16 mouse cellular contexts compared by ENCODE assay signal in the genomic region with DNA sequence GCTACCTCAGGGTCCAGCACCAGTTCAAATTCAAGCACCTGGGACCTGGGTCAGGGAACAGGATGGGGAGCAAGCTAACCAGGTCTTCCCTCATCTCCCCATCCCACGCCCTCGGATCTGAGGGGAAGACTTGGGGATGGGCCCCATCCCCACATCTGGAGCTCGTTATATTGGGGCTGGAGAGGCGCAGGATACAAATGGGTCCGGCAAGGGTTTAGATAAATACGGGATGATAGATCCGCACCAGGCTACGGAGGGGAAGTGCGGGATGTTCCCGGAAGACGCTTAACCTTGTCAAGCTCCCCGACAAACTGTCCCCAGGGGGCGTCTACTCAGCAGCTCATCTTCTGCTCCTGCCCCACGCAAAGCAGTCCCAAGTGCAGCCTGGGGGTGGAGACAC. TPM values are rescaled to one million over a fixed set of nuclear protein-coding genes. Genes with fewer than 3 reads are reported as not detected.
DNase-seq lines count a peak whose midpoint lies in the region; ATAC-seq and TF ChIP-seq lines count a peak whose summit lies in the region.
"Had no signal": no experiment of that assay in that cellular context is flagged by ENCODE, and none has a peak within 500 bp of the region (broad histone marks: within the 10 kb centered on the region; RNA-seq: fewer than 3 reads in every experiment).

No protein-coding gene starts in this region.

- no peak for ATAC-seq in forebrain, embryonic 15.5 days (replicated peaks)
- ATAC-seq in liver, postnatal 0 days, result no peak
- ATAC-seq in embryonic facial prominence, embryonic 14.5 days (ENCODE audit: low read depth), result no peak
- ATAC-seq: activated CD4-positive, CD25-positive, alpha-beta regulatory T cell, adult 4 months had no signal

- no peak for TF ChIP-seq EP300 in liver, postnatal 0 days (IDR thresholded peaks at IDR 0.05; ENCODE audit: low read depth)

- no peaks in the 10 kb centered on the region for H3K27me3 ChIP-seq in forebrain, embryonic 10.5 days (ENCODE audit: poor library complexity, severe bottlenecking)
- no peaks in the 10 kb centered on the region for H3K27me3 ChIP-seq in forebrain, embryonic 15.5 days
- H3K27me3 ChIP-seq in liver, postnatal 0 days (ENCODE audit: insufficient read depth, low read length), result no peaks in the 10 kb centered on the region
- no peaks in the 10 kb centered on the region for H3K27me3 ChIP-seq in embryonic facial prominence, embryonic 14.5 days (replicated peaks; ENCODE audit: control insufficient read depth, insufficient read depth, low read length)

- peaks cover 30% of the 10 kb centered on the region; the same call in 1 of the 2 replicates for H3K36me3 ChIP-seq in forebrain, embryonic 10.5 days (replicated peaks)
- H3K36me3 ChIP-seq in forebrain, embryonic 15.5 days, result no peaks in the 10 kb centered on the region
- no peaks in the 10 kb centered on the region for H3K36me3 ChIP-seq in liver, postnatal 0 days (replicated peaks; ENCODE audit: insufficient read depth, low read length)
- no peaks in the 10 kb centered on the region for H3K36me3 ChIP-seq in embryonic facial prominence, embryonic 14.5 days (ENCODE audit: control insufficient read depth, insufficient read depth, low read length)

- H3K27ac ChIP-seq in forebrain, embryonic 10.5 days, result peak overlapping the region; percentile 60
- H3K27ac ChIP-seq in forebrain, embryonic 15.5 days (replicated peaks), result no peak overlapping the region
- no peak overlapping the region for H3K27ac ChIP-seq in liver, postnatal 0 days (ENCODE audit: low read depth)
- peak overlapping the region; percentile 63; the same call in 1 of the 2 replicates for H3K27ac ChIP-seq in embryonic facial prominence, embryonic 14.5 days (replicated peaks; ENCODE audit: low read depth, low read length)

- TF ChIP-seq CTCF in liver, postnatal 0 days (IDR thresholded peaks at IDR 0.05; ENCODE audit: low read depth), result no peak
- no peak for TF ChIP-seq CTCF in lung, adult 2 months (IDR thresholded peaks at IDR 0.05; ENCODE audit: insufficient read depth, low read length)

- peaks cover 86% of the 10 kb centered on the region for H3K4me1 ChIP-seq in forebrain, embryonic 10.5 days
- H3K4me1 ChIP-seq in forebrain, embryonic 15.5 days, result peaks cover 39% of the 10 kb centered on the region
- no peaks in the 10 kb centered on the region; the same call in none of the 2 replicates for H3K4me1 ChIP-seq in liver, postnatal 0 days (ENCODE audit: insufficient read depth)
- peaks cover 36% of the 10 kb centered on the region for H3K4me1 ChIP-seq in embryonic facial prominence, embryonic 14.5 days (ENCODE audit: control insufficient read depth, insufficient read depth, low read length)
- no peaks in the 10 kb centered on the region for H3K4me1 ChIP-seq in lung, adult 2 months (ENCODE audit: control insufficient read depth, insufficient read depth, low read length)

- WGBS in forebrain, embryonic 10.5 days, result 44% methylated on average over 14 of the region's 14 CpGs
- WGBS in forebrain, embryonic 15.5 days, result 56% methylated on average over 14 of the region's 14 CpGs
- WGBS in liver, postnatal 0 days (ENCODE audit: insufficient replicate concordance), result 73% methylated on average over 14 of the region's 14 CpGs
- WGBS in embryonic facial prominence, embryonic 14.5 days, result 23% methylated on average over 13 of the region's 14 CpGs
- 43% methylated on average over 14 of the region's 14 CpGs for WGBS in lung, adult 2 months

- H3K4me3 ChIP-seq in forebrain, embryonic 10.5 days, result no peak overlapping the region
- H3K4me3 ChIP-seq in forebrain, embryonic 15.5 days, result no peak overlapping the region
- H3K4me3 ChIP-seq in liver, postnatal 0 days (ENCODE audit: low read depth, low read length), result no peak overlapping the region
- H3K4me3 ChIP-seq in embryonic facial prominence, embryonic 14.5 days (ENCODE audit: low read depth, low read length), result no peak overlapping the region
- no peak overlapping the region for H3K4me3 ChIP-seq in lung, adult 2 months (replicated peaks; ENCODE audit: extremely low read depth, low read depth, low read length)
- H3K4me3 ChIP-seq: erythroblast, embryonic 14.5 days had no signal

- no peak for DNase-seq in forebrain, embryonic 10.5 days (ENCODE audit: extremely low spot score, low spot score)
- peak; percentile 25 for DNase-seq in liver
- no peak for DNase-seq in liver, postnatal 0 days
- peak; percentile 67 for DNase-seq in embryonic facial prominence, embryonic 14.5 days (ENCODE audit: low spot score)
- peak; percentile 69 for DNase-seq in mesoderm, embryonic 11.5 days (ENCODE audit: low read depth, low spot score)
- DNase-seq in cerebellum, adult 11-12 months, result no peak
- DNase-seq in lung, adult 2 months, result no peak
- DNase-seq: adrenal gland, postnatal 36 days; cerebellum, postnatal 25 days; gastrocnemius, postnatal 36 days; kidney, adult 2 months; layer of hippocampus, postnatal 36 days had no signal

- H3K9me3 ChIP-seq in forebrain, embryonic 10.5 days, result no peaks in the 10 kb centered on the region
- H3K9me3 ChIP-seq in forebrain, embryonic 15.5 days, result no peaks in the 10 kb centered on the region
- no peaks in the 10 kb centered on the region for H3K9me3 ChIP-seq in liver, postnatal 0 days (ENCODE audit: low read length)
- H3K9me3 ChIP-seq in embryonic facial prominence, embryonic 14.5 days (ENCODE audit: control insufficient read depth, low read length), result no peaks in the 10 kb centered on the region

- H3K4me2 ChIP-seq in forebrain, embryonic 15.5 days (replicated peaks), result no peak overlapping the region
- H3K4me2 ChIP-seq in liver, postnatal 0 days (ENCODE audit: low read depth, low read length), result no peak overlapping the region
- H3K4me2 ChIP-seq in embryonic facial prominence, embryonic 14.5 days (ENCODE audit: low read depth, low read length), result peak overlapping the region; percentile 23
- H3K4me2 ChIP-seq: heart, embryonic 11.5 days had no signal

- no peak for TF ChIP-seq POLR2A in lung, adult 2 months (IDR thresholded peaks at IDR 0.05; ENCODE audit: borderline replicate concordance, extremely low read depth, low read depth, low read length)

- H3K9ac ChIP-seq in forebrain, embryonic 15.5 days (replicated peaks), result no peak overlapping the region
- H3K9ac ChIP-seq in liver, postnatal 0 days (replicated peaks), result no peak overlapping the region
- no peak overlapping the region for H3K9ac ChIP-seq in embryonic facial prominence, embryonic 14.5 days (ENCODE audit: low read depth, low read length)

RNA-seq across cellular contexts. Expression of gene Ephb2, which starts 35.4 kb away (rescaled TPM):
- 9.5 and 9.7 TPM in 2 replicates for polyA plus RNA-seq in forebrain, embryonic 10.5 days (2016; fragmentation: Nextera tagmentation; extraction: Ambion mirVana)
- 18.9 and 20.4 TPM in 2 replicates for polyA plus RNA-seq in forebrain, embryonic 15.5 days (2015; fragmentation: Nextera tagmentation; extraction: Ambion mirVana)
- 0.08 and 0.12 TPM in 2 replicates for polyA plus RNA-seq in liver, postnatal 0 days (2015; fragmentation: Nextera tagmentation; extraction: Ambion mirVana)
- 14.8 and 14.9 TPM in 2 replicates for polyA plus RNA-seq in embryonic facial prominence, embryonic 14.5 days (2014; fragmentation: Nextera tagmentation; extraction: Ambion mirVana)
- 4.6 and 6.8 TPM in 2 replicates for polyA plus RNA-seq in lung, adult 2 months (2012; rRNA removed)
- polyA plus RNA-seq: activated CD4-positive, CD25-positive, alpha-beta regulatory T cell, adult 4 months; erythroblast, embryonic 14.5 days had no signal

Comparison
In these comparisons a context has a peak if more than half of its experiments do, and no peak if none do; other contexts are left out.
1. DNase-seq: peak in liver (single experiment), embryonic facial prominence, embryonic 14.5 days (single experiment) and mesoderm, embryonic 11.5 days (single experiment); none in forebrain, embryonic 10.5 days (single experiment), liver, postnatal 0 days (single experiment), cerebellum, adult 11-12 months (single experiment) and lung, adult 2 months (single experiment).
2. H3K27ac ChIP-seq: peak in forebrain, embryonic 10.5 days (single experiment) and embryonic facial prominence, embryonic 14.5 days (single experiment); none in forebrain, embryonic 15.5 days (single experiment) and liver, postnatal 0 days (single experiment).